Mouse (Mus musculus): ENCODE data around the gene Cib1. TPM values are rescaled to one million over a fixed set of nuclear protein-coding genes. Genes with fewer than 3 reads are reported as not detected.
A peak's percentile ranks its signal among the peaks of the same experiment; 100 is the strongest.

The Cib1 gene
- polyA plus RNA-seq (2012; rRNA removed) = 31.0 and 32.0 TPM in 2 replicates

DNA sequence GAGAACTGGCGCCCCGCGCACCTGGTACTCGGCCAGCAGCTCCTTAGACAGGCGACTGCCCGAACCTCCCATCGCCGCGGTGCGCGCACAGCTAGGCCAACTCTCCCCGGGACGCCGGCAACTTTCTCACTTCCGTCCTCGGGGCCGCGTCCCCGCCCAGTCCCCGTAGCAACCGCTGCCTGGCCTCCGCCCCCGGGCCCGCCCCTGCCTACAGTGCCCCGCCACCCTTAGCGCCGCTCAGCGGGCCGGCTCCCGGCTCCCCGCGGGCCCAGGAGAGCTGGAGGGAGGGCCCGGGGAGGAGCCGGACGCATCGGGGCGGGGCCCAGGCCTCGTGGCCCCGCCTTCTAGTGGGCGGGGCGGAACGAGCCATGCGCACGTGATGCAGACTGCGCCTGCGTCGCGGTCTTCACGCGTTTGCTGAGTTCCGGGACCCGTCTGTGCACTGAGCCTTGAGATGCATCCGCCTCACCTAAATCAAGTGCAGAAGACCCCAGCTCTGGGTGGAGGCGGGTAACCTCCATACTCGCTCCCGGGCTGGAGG lies at the start of gene Cib1, which contains the start of gene Gdpgp1:
Cib1 (minus strand) TSS at position 325 of the 541 bp plus-strand sequence.
Gdpgp1 (plus strand) TSS at position 377 of the 541 bp plus-strand sequence.
- peak; percentile 80 to 95 for DNase-seq (ENCODE audit: extremely low spot score in 1 of 2, low spot score in 1 of 2)

DNA sequence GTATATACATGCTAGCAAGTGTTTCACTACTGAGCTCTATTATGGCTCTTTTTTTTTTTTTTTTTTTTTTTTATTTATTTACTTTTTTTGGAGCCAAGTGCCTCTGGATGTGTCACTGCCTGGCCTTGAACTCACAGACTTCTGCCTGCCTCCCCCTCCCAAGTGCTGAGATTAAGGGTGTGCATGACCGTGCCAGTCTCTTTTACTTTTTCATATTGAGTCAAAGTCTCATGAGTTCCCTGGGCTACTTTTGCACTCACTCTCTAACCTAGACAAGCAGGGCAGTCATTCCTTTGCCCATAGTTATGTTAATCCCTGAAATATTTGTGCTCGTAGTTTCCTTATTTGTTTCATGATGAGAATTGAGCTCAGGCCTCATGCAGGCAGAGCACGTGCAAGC lies 49.0 kb upstream of the Cib1 start:
- DNase-seq (ENCODE audit: extremely low spot score in 1 of 2, low spot score in 1 of 2) = no peak

DNA sequence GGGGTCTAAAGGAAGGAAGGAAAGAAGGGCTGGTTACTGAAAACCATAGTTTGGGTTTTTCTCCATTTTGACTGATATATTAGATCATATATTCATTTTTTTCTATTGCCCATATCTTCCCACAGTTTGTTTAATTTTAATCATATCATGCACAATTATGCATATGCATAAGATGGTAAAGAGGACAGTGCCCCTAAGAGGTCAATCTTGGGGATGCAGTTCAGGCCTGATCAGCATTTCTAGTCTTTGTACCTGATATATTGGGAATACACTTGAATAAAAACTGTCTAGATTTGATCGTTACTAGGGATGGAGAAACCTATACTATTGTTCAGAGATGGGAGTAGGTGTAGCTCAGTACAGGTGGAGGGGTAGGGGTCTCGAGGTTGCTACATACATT lies 48.4 kb upstream of the Cib1 start:
- no peak for DNase-seq (ENCODE audit: extremely low spot score in 1 of 2, low spot score in 1 of 2)

DNA sequence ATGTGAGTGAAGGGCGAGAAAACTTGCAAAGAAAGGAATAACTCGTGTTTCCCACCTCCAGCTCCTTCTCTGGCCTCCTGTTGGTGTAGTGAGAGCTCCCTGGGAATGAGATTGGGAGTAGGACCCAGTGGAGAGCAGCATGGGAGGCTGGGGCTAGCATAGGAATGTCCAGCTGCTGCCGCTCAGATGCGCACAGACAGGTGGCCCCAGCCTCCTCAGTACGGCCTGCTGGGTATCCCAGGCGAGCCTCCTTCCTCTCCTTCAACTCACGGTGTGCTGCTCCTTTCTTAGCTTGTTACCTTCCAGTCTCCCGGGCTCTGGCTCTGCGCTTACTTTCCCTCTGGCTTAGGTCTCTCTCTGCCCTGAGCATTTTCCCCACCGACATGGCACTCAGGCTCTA lies 47.4 kb upstream of the Cib1 start:
- no peak for DNase-seq (ENCODE audit: extremely low spot score in 1 of 2, low spot score in 1 of 2)

DNA sequence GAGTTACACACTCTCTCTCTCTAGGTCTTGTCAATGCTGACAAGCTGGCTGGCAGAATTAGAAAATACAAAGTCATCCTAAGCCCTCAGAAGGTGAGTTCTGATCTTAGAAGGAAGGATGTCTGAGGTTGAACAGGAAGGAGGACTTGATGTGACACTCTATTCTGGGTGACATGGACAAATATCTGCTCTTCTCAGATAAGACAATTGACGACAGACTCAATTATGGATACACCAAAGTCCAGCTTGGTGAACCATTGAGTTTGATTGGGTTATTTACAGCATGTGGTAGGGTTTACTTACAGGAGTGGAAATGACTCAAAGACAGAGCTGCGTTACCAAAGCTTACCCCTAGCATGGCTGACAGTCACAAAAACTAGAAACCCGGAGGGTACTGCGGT lies 43.8 kb upstream of the Cib1 start:
- no peak for DNase-seq (ENCODE audit: extremely low spot score in 1 of 2, low spot score in 1 of 2)

DNA sequence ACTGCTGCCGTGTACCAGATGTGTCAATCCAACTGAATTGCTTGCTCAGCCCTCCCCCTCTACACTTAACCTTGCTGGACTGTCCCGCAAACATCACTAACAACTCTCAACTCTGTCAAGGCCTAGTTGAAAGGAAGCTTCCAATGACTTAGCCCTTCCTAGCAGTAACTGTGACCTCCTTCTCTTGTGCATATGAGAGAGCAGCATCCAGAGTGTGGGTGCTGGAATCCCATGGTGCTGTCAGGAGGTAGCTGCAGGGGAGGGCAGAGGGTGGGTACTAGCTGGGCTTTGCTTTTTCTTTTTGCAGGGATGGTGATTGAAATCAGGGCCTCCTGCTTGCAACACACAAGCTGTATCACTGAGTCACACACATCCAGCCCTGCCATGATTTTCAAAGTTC lies 40.8 kb upstream of the Cib1 start:
- DNase-seq (ENCODE audit: extremely low spot score in 1 of 2, low spot score in 1 of 2) = no peak

DNA sequence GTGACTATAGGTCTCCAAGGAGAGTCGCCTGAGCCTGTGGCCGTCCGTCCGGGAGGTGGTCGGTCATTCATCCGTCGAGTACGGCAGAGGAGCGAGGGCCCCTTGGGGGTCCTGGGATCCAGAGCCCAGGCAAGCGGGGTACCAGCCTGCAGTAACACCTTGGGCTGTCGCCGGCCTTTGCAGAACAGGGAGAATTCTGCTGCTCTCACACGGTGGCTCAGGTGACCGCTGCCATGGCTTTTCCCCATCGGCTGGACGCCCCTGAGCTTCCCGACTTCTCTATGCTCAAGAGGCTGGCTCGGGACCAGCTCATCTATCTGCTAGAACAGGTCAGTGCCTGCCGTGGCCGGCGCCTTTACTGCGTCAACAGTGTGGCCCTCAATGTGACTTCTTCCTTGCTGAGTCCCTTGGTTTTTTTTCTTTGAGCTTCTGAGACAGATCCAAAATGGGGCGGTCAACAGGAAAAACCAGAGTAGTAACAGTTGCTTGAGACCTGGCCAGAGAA lies 37.2 kb upstream of the Cib1 start:
- no peak for DNase-seq (ENCODE audit: extremely low spot score in 1 of 2, low spot score in 1 of 2)

DNA sequence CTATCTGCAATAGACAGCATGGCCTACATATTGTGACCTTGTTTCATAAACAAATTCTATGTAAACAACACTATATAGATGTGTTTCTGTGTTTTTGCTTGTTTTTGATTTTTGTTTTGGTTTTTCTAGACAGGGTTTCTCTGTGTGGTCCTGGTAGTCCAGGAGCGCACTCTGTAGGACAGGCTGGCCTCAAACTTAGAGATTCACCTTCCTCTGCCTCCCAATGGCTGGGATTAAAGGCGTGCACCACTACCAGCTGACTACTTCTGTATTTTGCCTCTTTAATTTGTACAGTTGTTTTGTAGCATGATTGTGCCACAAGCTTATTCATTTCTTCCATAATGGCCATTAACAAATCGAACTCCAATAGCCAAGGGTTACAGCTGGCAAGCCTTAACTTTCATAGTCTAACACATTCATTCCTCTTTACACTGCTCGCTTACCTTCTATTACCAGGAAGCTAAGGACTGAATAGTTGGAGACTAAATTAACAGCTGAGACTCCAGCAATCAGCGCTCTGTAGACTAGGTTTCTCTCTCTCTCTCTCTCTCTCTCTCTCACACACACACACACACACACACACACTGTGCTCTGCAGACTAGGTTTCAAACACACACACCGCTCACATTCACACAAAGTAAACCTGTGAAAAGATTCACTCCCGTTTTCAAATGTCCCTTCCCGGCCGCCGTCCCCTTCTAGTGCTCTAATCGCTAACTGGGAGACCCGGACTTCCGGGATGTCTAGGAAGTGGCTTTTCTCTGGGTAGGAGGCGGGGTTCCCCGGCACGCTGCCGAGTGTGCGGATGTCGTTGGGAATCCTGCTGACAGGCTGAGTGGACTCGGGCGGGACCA lies 36.5 kb upstream of the Cib1 start, which contains the start of gene Vps33b:
Vps33b (plus strand) TSS at position 753 of the 854 bp plus-strand sequence.
- peak; percentile 86 to 99 for DNase-seq (ENCODE audit: extremely low spot score in 1 of 2, low spot score in 1 of 2)

DNA sequence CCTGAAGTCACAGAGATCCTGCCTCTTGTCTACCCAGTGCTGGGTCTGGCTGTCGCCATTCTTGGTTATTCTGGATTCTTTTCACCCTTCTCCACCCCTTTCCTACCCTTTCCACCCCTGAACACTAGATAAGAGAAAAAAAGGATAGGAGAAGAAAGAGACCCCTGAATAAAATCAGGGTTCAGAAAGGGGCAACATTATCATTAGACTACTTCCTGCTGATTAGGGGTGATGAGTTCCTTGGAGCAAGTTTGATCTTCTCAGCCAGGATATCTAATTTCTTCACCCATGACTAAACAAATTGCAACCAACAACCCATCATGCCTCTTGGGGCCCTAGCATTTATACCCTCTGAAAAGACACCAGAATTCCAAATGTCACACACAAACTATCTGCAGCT lies 35.2 kb upstream of the Cib1 start:
- no peak for DNase-seq (ENCODE audit: extremely low spot score in 1 of 2, low spot score in 1 of 2)

DNA sequence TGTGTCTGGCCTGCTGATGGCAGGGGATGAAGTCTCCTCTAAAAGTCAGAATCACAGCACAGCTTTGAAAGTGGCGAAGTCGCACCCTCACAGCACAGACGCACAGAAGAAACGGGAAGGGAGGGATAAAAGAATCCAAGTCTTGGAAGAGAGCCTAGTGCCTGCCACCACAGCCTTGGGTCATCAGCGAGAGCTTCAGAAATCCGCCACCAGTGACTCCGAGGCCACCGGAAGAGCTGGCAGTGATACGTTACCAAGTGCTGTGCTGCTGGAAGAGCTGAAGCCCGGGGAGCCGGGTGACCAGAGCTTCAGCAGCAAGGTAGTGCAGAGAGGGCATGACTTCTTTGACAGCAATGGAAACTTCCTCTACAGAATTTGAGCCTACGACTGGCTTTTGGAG lies 32.0 kb upstream of the Cib1 start:
- no peak for DNase-seq (ENCODE audit: extremely low spot score in 1 of 2, low spot score in 1 of 2)

DNA sequence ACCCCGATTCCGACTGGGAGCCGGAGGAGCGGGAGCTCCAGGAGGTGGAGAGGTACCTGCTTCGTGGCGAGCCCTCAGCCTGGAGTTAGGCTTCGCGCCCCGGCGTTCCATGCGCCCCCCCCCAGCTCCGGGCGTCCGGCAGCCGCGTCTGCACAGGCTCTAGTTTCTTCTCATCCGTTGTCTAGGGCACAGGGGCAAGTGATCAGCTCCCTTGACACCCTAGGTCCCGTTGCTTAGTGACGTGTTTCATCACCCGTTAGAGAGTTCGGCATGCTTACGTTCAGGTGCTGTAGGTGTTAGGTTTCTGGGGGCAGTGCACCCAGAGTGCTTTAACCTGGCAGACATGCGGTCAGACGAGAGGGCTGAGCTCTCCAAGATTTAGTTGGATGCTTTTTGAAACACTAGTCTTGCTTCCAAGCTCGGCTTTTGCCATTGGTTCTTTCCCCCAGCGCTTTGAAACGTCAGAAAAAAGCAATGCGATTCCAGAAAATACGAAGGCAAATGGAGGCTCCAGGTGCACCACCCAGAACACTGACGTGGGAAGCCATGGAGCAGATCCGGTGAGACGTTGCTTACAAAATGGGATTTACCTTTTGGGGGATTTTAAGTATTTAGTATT lies 28.9 kb upstream of the Cib1 start:
- peak in 1 of 2 experiments; percentile 40 for DNase-seq (ENCODE audit: extremely low spot score in 1 of 2, low spot score in 1 of 2)

DNA sequence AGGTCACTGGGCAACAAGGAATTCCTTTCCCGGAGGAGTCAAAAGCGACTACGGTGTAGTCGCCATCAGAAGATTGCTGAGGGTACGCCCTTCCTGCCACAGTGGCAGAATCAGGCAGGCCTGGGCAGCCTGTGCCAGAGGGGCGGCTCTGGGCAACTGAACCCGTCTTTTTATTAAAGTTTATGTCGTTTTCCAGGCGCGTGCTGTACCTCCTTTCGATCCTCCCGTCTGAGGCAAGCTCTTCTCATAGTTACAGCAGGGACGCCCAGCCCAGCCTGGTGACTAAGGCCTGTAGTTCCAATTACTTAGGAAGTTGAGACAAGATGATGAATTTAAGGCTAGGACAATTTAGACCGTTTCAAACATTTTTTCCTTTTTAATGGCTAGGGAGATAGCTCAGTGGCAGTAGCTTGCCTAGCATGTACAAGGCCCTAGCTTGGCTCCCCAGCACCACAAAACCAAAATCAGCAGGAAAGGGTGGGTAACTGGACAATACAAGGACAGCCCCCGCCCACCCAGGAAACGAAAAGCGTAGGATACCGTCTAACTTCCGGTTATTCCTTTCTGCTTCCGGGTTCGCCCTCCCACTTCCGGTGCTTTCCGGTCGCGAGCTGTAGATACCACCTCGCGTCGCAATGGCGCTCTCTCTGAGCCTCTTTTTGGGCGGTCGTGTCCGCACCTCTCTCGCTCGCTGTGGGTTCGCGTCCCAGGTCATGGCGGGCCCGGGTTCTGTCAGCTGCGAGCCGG lies 28.2 kb upstream of the Cib1 start, which contains the start of gene Ngrn:
Ngrn (plus strand) TSS at position 591 of the 747 bp plus-strand sequence.
- peak; percentile 71 to 90 for DNase-seq (ENCODE audit: extremely low spot score in 1 of 2, low spot score in 1 of 2)

DNA sequence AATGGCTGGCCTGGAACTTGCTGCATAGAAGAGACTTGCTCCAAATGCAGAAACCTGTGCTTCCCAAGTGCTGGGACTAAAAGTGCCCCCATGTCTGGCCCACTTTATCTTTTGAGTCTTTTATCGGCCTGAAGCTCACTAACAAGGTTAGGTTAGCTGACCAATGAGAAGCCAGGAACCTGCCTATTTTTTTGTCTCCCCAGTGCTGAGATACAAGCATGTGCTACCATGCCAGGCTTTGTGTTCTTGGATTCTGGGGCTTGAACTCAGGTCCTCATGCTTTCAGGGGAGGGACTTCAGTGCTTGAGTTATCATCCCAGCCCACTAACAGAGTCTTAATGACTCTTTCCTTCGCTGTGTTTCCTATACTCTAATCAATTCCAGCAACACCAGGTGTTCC lies 25.1 kb upstream of the Cib1 start:
- DNase-seq (ENCODE audit: extremely low spot score in 1 of 2, low spot score in 1 of 2) = no peak

DNA sequence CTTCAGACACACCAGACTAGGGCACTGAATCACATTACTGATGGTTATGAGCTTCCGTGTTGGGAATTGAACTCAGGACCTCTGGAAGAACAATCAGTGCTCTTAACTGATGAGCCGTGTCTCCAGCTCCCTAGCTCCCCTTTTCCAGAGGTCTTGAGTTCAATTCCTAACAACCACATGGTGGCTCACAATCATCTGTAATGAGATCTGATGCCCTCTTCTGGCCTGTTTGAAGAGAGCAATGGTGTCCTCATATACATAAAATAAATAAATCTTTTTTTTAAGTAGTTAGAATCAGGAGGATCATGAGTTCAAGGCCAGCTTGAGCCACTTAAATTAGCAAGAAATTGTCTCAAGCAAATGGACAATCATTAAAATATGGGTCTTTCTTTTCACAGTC lies 23.4 kb upstream of the Cib1 start:
- DNase-seq (ENCODE audit: extremely low spot score in 1 of 2, low spot score in 1 of 2) = no peak

DNA sequence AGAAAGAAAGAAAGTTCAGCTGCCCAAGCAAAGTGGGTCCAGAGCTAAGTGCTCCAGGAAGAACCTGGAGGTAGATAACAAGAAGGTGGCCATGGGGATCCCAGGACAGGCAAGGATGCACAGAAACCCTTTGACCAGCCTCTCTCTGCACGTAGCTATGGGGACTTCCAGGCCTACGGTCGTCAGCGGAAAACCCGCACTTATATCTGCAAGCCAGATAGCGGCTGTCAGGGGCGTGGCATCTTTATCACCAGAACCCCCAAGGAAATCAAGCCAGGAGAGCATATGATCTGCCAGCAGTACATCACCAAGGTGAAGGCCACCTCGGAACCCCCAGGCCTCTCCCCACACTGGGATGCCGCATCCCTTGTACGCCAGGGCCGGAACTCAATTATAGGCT lies 20.3 kb upstream of the Cib1 start:
- no peak for DNase-seq (ENCODE audit: extremely low spot score in 1 of 2, low spot score in 1 of 2)

DNA sequence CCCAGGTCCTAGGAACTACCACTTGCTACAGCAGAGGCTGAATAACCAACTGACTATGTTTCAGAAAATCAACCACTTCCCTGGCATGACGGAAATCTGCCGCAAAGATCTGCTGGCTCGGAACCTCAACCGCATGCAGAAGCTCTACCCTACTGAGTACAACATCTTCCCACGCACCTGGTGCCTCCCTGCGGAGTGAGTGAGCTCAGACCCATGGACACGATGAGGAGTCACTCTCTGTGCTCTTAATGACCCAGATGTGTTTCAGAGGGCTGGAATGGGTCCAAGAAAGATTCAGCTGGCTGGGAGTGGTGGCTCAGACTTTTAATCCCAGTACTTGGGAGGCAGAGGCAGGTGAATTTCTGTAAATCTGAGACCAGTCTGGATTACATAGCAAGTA lies 19.8 kb upstream of the Cib1 start:
- no peak for DNase-seq (ENCODE audit: extremely low spot score in 1 of 2, low spot score in 1 of 2)

DNA sequence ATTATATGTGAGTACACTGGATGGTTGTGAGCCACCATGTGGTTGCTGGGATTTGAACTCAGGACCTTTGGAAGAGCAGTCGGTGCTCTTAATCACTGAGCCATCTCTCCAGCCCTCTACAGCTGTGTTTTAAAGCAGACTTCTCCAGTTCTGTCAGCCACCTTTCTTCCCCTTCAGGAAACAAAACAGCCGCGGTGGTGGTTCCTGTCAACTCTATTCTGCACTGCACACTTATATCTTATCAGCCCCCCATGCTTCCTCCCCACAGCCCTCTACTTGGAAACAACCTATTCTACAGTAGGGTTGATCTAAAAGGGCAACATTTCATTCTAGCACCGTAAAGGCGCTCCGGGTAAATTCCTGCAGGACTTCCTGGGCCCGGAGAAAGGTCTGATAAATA lies 14.2 kb upstream of the Cib1 start:
- DNase-seq (ENCODE audit: extremely low spot score in 1 of 2, low spot score in 1 of 2) = no peak

DNA sequence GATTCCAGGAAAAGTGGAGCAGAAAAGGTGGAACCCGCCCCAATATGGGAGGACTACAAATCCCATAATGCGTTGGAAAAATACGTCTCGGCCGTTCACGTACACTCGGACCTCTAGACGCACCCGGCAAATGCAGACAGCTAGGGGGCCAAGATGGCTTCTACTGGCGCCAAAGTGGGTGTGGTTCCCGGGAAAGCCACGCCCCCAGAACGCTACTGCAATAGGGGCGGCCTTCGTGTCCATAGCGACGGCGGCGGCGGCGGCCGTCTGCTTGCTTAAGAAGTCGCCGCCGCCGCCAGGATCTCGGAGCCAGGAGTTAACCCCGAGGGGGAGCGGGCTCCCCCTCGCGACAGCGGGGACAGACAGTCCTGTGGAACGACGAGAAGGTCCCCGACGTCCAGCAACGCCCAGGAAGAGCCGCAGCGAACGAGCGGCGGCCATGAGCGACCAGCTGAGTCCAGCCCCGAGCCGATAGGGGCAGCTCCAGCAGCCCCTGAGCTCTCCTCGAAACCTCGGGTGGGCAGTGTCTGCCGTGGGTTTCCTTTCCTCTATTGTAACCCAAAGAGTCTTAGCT lies 13.6 kb upstream of the Cib1 start, which contains the start of gene Ttll13:
Ttll13 (plus strand) TSS at position 229 of the 574 bp plus-strand sequence.
- peak; percentile 96 to 97 for DNase-seq (ENCODE audit: extremely low spot score in 1 of 2, low spot score in 1 of 2)

DNA sequence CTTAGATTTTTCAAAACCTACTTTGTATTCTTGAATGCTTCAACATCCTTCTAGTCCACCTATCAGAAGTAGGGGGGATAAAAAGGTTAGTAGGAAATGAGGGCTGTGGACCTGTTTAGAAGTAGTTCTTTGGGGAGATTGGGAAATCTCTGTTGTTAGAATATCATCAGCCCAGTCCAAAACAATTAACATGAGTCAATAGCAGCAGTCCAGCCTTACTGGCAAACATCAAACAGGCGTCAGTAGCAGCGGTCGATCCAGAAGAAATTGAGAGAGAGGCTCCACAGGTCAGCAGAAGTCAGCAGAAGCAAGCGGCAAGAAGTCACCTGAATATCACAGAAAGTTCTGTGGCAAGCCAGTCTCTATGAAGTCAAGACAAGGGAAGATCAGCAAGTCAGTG lies 12.2 kb upstream of the Cib1 start:
- DNase-seq (ENCODE audit: extremely low spot score in 1 of 2, low spot score in 1 of 2) = no peak

DNA sequence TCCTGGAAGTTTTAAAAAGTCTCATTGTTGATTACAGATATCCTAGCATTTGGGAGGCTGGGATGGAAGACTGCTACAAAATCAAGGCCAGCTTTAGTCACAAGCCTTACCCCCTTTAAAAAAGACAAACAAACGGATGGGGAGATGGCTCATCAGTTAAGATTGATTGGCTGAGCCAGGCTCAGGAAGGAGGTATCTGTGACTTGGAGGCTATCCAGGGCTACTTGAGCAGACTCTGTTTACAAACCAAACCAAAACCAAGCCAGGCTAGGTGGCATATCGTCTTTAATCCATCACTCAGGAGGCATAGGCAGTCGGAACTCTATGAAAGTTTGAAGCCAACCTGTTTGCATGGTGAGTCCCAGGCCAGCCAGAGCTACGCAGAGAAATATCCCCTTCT lies 9.0 kb upstream of the Cib1 start:
- no peak for DNase-seq (ENCODE audit: extremely low spot score in 1 of 2, low spot score in 1 of 2)

Data from frontal cortex, adult 2 months (tissue).